Mouse (Mus musculus): ENCODE measurements at regions not wholly inside any gene's neighbourhood (a gene's known extent, or its start where the extent isn't known, plus 50 kb on each side); places are given as distances from the start of the nearest gene placed in this dataset.

- no peak for DNase-seq (ENCODE audit: low spot score in 2 of 2)
These were observed 399.3 kb upstream of the Tenm3 start for GRCm38 (mm10) chr8:49243002-49243401.

- DNase-seq (ENCODE audit: low spot score in 2 of 2) = no peak
These were observed 393.0 kb upstream of the Tenm3 start for GRCm38 (mm10) chr8:49236822-49237071.

- DNase-seq (ENCODE audit: low spot score in 2 of 2) = no peak
These were observed 392.5 kb upstream of the Tenm3 start for GRCm38 (mm10) chr8:49236021-49236821.

- no peak for DNase-seq (ENCODE audit: low spot score in 2 of 2)
These were observed 380.2 kb upstream of the Tenm3 start for GRCm38 (mm10) chr8:49223841-49224420.

- DNase-seq (ENCODE audit: low spot score in 2 of 2) = no peak
These were observed 351.5 kb upstream of the Tenm3 start for GRCm38 (mm10) chr8:49195333-49195640.

GRCm38 (mm10) chr8:49194592-49195332 is 351.0 kb upstream of the Tenm3 start:
- DNase-seq (ENCODE audit: low spot score in 2 of 2) = no peak

- no peak for DNase-seq (ENCODE audit: low spot score in 2 of 2)
These were observed 343.1 kb upstream of the Tenm3 start for GRCm38 (mm10) chr8:49186853-49187252.

- DNase-seq (ENCODE audit: low spot score in 2 of 2) = no peak
These were observed 331.6 kb upstream of the Tenm3 start for GRCm38 (mm10) chr8:49175386-49175785.

GRCm38 (mm10) chr8:49174956-49175355 is 331.2 kb upstream of the Tenm3 start:
- DNase-seq (ENCODE audit: low spot score in 2 of 2) = no peak

GRCm38 (mm10) chr8:49159318-49159717 is 315.6 kb upstream of the Tenm3 start:
- DNase-seq (ENCODE audit: low spot score in 2 of 2) = no peak

GRCm38 (mm10) chr8:49158201-49158600 is 314.4 kb upstream of the Tenm3 start:
- DNase-seq (ENCODE audit: low spot score in 2 of 2) = no peak

- DNase-seq (ENCODE audit: low spot score in 2 of 2) = no peak
These were observed 292.8 kb upstream of the Tenm3 start for GRCm38 (mm10) chr8:49136503-49137044.

GRCm38 (mm10) chr8:49109095-49109494 is 265.3 kb upstream of the Tenm3 start:
- no peak for DNase-seq (ENCODE audit: low spot score in 2 of 2)

GRCm38 (mm10) chr8:49108665-49109064 is 264.9 kb upstream of the Tenm3 start:
- DNase-seq (ENCODE audit: low spot score in 2 of 2) = no peak

GRCm38 (mm10) chr8:49106531-49106930 is 262.8 kb upstream of the Tenm3 start:
- DNase-seq (ENCODE audit: low spot score in 2 of 2) = no peak

- no peak for DNase-seq (ENCODE audit: low spot score in 2 of 2)
These were observed 257.4 kb upstream of the Tenm3 start for GRCm38 (mm10) chr8:49101156-49101555.

- no peak for DNase-seq (ENCODE audit: low spot score in 2 of 2)
These were observed 240.6 kb upstream of the Tenm3 start for GRCm38 (mm10) chr8:49084191-49084875.

GRCm38 (mm10) chr8:49069451-49069850 is 225.7 kb upstream of the Tenm3 start:
- no peak for DNase-seq (ENCODE audit: low spot score in 2 of 2)

- DNase-seq (ENCODE audit: low spot score in 2 of 2) = no peak
These were observed 219.5 kb upstream of the Tenm3 start for GRCm38 (mm10) chr8:49063256-49063655.

GRCm38 (mm10) chr8:49043236-49043635 is 199.5 kb upstream of the Tenm3 start:
- no peak for DNase-seq (ENCODE audit: low spot score in 2 of 2)

GRCm38 (mm10) chr8:49035970-49036700 is 192.4 kb upstream of the Tenm3 start:
- DNase-seq (ENCODE audit: low spot score in 2 of 2) = no peak

Measured in layer of hippocampus, adult 8-10 months (tissue).